Comparison of ENCODE assay signal across 21 mouse cellular contexts in the genomic region with DNA sequence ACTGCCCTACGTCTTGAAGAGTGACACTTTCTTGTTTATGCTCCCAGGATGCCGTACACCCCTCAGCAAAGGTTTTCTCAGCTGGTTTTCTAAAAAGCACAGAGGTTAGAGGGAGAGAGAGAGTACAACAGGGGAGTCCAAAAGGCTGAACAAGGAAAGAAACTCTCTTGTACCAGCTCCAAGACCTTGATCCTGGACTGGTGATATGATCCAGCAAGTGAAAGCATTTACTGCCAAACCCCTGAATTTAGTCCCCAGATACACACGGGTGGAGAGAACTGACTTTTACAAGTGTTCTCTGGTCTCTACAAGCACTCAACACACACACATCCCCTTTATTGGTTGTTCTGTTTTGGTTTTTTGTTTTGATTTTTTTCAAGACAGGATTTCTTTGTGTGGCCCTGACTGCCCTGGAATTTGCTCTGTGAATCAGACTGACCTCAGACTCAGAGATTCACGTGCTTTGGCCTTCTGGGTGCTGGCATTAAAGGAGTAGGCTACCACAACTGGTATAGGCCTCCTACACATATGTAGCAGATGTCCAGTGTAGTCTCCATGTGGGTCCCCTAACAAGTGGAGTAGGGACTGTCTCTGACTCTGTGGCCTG. TPM values are rescaled to one million over a fixed set of nuclear protein-coding genes. Genes with fewer than 3 reads are reported as not detected.
A peak's percentile ranks its signal among the peaks of the same experiment; 100 is the strongest.
DNase-seq lines count a peak whose midpoint lies in the region; ATAC-seq and TF ChIP-seq lines count a peak whose summit lies in the region.
"Had no signal": no experiment of that assay in that cellular context is flagged by ENCODE, and none has a peak within 500 bp of the region (broad histone marks: within the 10 kb centered on the region; RNA-seq: fewer than 3 reads in every experiment).

No protein-coding gene starts in this region.

- H3K4me3 ChIP-seq in kidney, adult 2 months (ENCODE audit: insufficient read depth, low read depth, low read length) = no peak overlapping the region
- H3K4me3 ChIP-seq in hindbrain, postnatal 0 days (ENCODE audit: low read length) = no peak overlapping the region
- H3K4me3 ChIP-seq: forebrain, embryonic 13.5 days; heart, embryonic 13.5 days; hindbrain, embryonic 10.5 days; left cerebral cortex, adult 2 months; limb, embryonic 10.5 days; liver, embryonic 13.5 days; lung, embryonic 15.5 days; midbrain, embryonic 13.5 days; stomach, embryonic 15.5 days had no signal

- H3K27ac ChIP-seq in kidney, adult 2 months (ENCODE audit: insufficient read depth, low read depth, low read length) = peak overlapping the region; percentile 83
- no peak overlapping the region for H3K27ac ChIP-seq in hindbrain, postnatal 0 days
- H3K27ac ChIP-seq: forebrain, embryonic 13.5 days; heart, embryonic 13.5 days; hindbrain, embryonic 10.5 days; left cerebral cortex, adult 2 months; limb, embryonic 10.5 days; liver, embryonic 13.5 days; lung, embryonic 15.5 days; midbrain, embryonic 13.5 days; stomach, embryonic 15.5 days had no signal

- DNase-seq in adrenal gland, adult (ENCODE audit: inconsistent age in 2 of 2, low spot score in 1 of 2) = peak; percentile 77 to 93
- DNase-seq in adrenal gland, adult 18-20 months (ENCODE audit: low spot score in 2 of 2) = no peak
- peak; percentile 75 for DNase-seq in kidney, adult 2 months
- no peak for DNase-seq in kidney, postnatal 4 days
- peak; percentile 61 to 66 for DNase-seq in adrenal gland, postnatal 36 days
- peak; percentile 25 for DNase-seq in skeletal muscle tissue, adult 2 months (ENCODE audit: low read depth, low spot score)
- no peak for DNase-seq in hindbrain, postnatal 0 days (ENCODE audit: low spot score)
- no peak for DNase-seq in retina, postnatal 1 day
- DNase-seq: cerebellum, adult 11 months; cerebellum, postnatal 36 days; liver, embryonic 13.5 days; right cerebral cortex, adult 18-20 months; thymus, postnatal 25 days had no signal

- H3K4me1 ChIP-seq in kidney, adult 2 months (ENCODE audit: control insufficient read depth, insufficient read depth, low read length) = peaks cover 16% of the 10 kb centered on the region
- H3K4me1 ChIP-seq in hindbrain, postnatal 0 days (ENCODE audit: insufficient read depth, low read length) = no peaks in the 10 kb centered on the region
- H3K4me1 ChIP-seq: forebrain, embryonic 13.5 days; heart, embryonic 13.5 days; limb, embryonic 10.5 days; liver, embryonic 13.5 days; midbrain, embryonic 13.5 days; stomach, embryonic 15.5 days had no signal

- H3K4me2 ChIP-seq in hindbrain, postnatal 0 days (ENCODE audit: low read depth, low read length) = no peak overlapping the region
- H3K4me2 ChIP-seq: forebrain, embryonic 13.5 days; heart, embryonic 13.5 days; liver, embryonic 13.5 days; lung, embryonic 15.5 days; midbrain, embryonic 13.5 days; stomach, embryonic 15.5 days had no signal

- no peak overlapping the region for H3K9ac ChIP-seq in hindbrain, postnatal 0 days (replicated peaks; ENCODE audit: low read length)
- H3K9ac ChIP-seq: forebrain, embryonic 13.5 days; heart, embryonic 13.5 days; liver, embryonic 13.5 days; lung, embryonic 15.5 days; midbrain, embryonic 13.5 days; stomach, embryonic 15.5 days had no signal

- 44% methylated on average over 4 of the region's 4 CpGs for WGBS in kidney, adult 2 months
- 74% methylated on average over 4 of the region's 4 CpGs for WGBS in hindbrain, postnatal 0 days

- no peaks in the 10 kb centered on the region for H3K27me3 ChIP-seq in kidney, adult 2 months (replicated peaks; ENCODE audit: control insufficient read depth, insufficient read depth, low read length)
- H3K27me3 ChIP-seq in hindbrain, postnatal 0 days (ENCODE audit: insufficient read depth, low read length) = no peaks in the 10 kb centered on the region
- H3K27me3 ChIP-seq: forebrain, embryonic 13.5 days; heart, embryonic 13.5 days; liver, embryonic 13.5 days; lung, embryonic 15.5 days; midbrain, embryonic 13.5 days; stomach, embryonic 15.5 days had no signal

- TF ChIP-seq CTCF in kidney, adult 2 months (conservative IDR thresholded peaks at IDR 0.05; ENCODE audit: insufficient read depth, insufficient read length, low read depth, low read length) = no peak
- no peak for TF ChIP-seq CTCF in hindbrain, postnatal 0 days (IDR thresholded peaks at IDR 0.05; ENCODE audit: low read depth)

- H3K36me3 ChIP-seq in kidney, adult 2 months (ENCODE audit: control insufficient read depth, insufficient read depth, low read length) = no peaks in the 10 kb centered on the region
- H3K36me3 ChIP-seq in hindbrain, postnatal 0 days (ENCODE audit: insufficient read depth, low read length) = no peaks in the 10 kb centered on the region
- H3K36me3 ChIP-seq: heart, embryonic 13.5 days; hindbrain, embryonic 10.5 days; limb, embryonic 10.5 days; liver, embryonic 13.5 days; lung, embryonic 15.5 days; midbrain, embryonic 13.5 days; stomach, embryonic 15.5 days had no signal

- no peak for ATAC-seq in hindbrain, postnatal 0 days
- ATAC-seq: forebrain, embryonic 13.5 days; midbrain, embryonic 13.5 days had no signal

- no peaks in the 10 kb centered on the region for H3K9me3 ChIP-seq in hindbrain, postnatal 0 days (ENCODE audit: low read length)
- H3K9me3 ChIP-seq: forebrain, embryonic 13.5 days; heart, embryonic 13.5 days; hindbrain, embryonic 10.5 days; limb, embryonic 10.5 days; liver, embryonic 13.5 days; lung, embryonic 15.5 days; midbrain, embryonic 13.5 days; stomach, embryonic 15.5 days had no signal

- no peak for TF ChIP-seq POLR2A in kidney, adult 2 months (IDR thresholded peaks at IDR 0.05; ENCODE audit: low read depth, low read length)

RNA-seq across cellular contexts. Expression of a gene that starts 9.8 kb away (rescaled TPM):
- 100 to 1,000 TPM; 124 to 260 TPM for total RNA-seq in adrenal gland, adult 18-20 months (2021)
- 24.8 and 35.0 TPM in 2 replicates for polyA plus RNA-seq in kidney, adult 2 months (2012; rRNA removed)
- total RNA-seq in adrenal gland, postnatal 36 days (2021) = 100 to 1,000 TPM; 190 to 286 TPM
- total RNA-seq in hindbrain, postnatal 0 days (2014; rRNA removed) = 32.8 and 38.0 TPM in 2 replicates
- polyA plus RNA-seq in hindbrain, postnatal 0 days (2015; fragmentation: Nextera tagmentation; extraction: Ambion mirVana) = 86.9 and 88.7 TPM in 2 replicates

RNA-seq across cellular contexts. Expression of a gene that starts 45.8 kb away (rescaled TPM):
- 100 to 1,000 TPM; 163 to 186 TPM for total RNA-seq in adrenal gland, adult 18-20 months (2021)
- polyA plus RNA-seq in kidney, adult 2 months (2012; rRNA removed) = 27.7 and 40.0 TPM in 2 replicates
- total RNA-seq in adrenal gland, postnatal 36 days (2021) = 100 to 1,000 TPM; 155 to 160 TPM
- 84.2 and 159 TPM in 2 replicates for total RNA-seq in hindbrain, postnatal 0 days (2014; rRNA removed)
- 215 and 224 TPM in 2 replicates for polyA plus RNA-seq in hindbrain, postnatal 0 days (2015; fragmentation: Nextera tagmentation; extraction: Ambion mirVana)

RNA-seq across cellular contexts. Expression of a gene that starts 45.9 kb away (rescaled TPM):
- 10 to 100 TPM; 24.9 to 25.1 TPM for total RNA-seq in adrenal gland, adult 18-20 months (2021)
- 9.2 and 10.4 TPM in 2 replicates for polyA plus RNA-seq in kidney, adult 2 months (2012; rRNA removed)
- total RNA-seq in adrenal gland, postnatal 36 days (2021) = 10 to 100 TPM; 21.5 to 24.2 TPM
- total RNA-seq in hindbrain, postnatal 0 days (2014; rRNA removed) = 23.0 and 25.8 TPM in 2 replicates
- 41.3 and 41.9 TPM in 2 replicates for polyA plus RNA-seq in hindbrain, postnatal 0 days (2015; fragmentation: Nextera tagmentation; extraction: Ambion mirVana)

Comparison
In these comparisons a context has a peak if more than half of its experiments do, and no peak if none do; other contexts are left out.
1. DNase-seq: peak in adrenal gland, adult (2 of 2), kidney, adult 2 months (single experiment), adrenal gland, postnatal 36 days (2 of 2) and skeletal muscle tissue, adult 2 months (single experiment); none in adrenal gland, adult 18-20 months (0 of 2), kidney, postnatal 4 days (0 of 2), hindbrain, postnatal 0 days (single experiment) and retina, postnatal 1 day (single experiment).